Mouse (Mus musculus) CH12.LX (cell line): ENCODE results near the gene Adam1b.
"Not testable (repeated sequence)": the region's sequence is repeated elsewhere in the genome, so short reads cannot be mapped to it uniquely, and the experiment has no call there.

Source experiments
- CTCF ChIP-seq, 2 experiments: IDR thresholded peaks in 1 of 2; conservative IDR thresholded peaks in 1 of 2; 2 replicates each; pipeline ENCODE4 v1.5.1; 2011 to 2012; ENCODE audit warnings: low read depth in 2 of 2, low read length in 2 of 2, improper control_type of control experiment in 1 of 2, inconsistent platforms in 1 of 2, mild to moderate bottlenecking in 1 of 2, moderate library complexity in 1 of 2
- HCFC1 ChIP-seq: IDR thresholded peaks from 2 replicates; pipeline ENCODE4 v1.6.1; 2012; ENCODE audit warnings: low read depth, mild to moderate bottlenecking, inconsistent platforms, low read length, improper control_type of control experiment
- MYC ChIP-seq: IDR thresholded peaks from 2 replicates; pipeline ENCODE4 v1.6.1; 2011; ENCODE audit warnings: low read depth, mild to moderate bottlenecking, improper control_type of control experiment, low read length
- POLR2AphosphoS2 ChIP-seq: IDR thresholded peaks from 2 replicates; pipeline ENCODE4 v1.6.1; 2011; ENCODE audit warnings: low read depth, low read length, improper control_type of control experiment
- RCOR1 ChIP-seq: conservative IDR thresholded peaks from 2 replicates; pipeline ENCODE4 v1.6.1; 2012; ENCODE audit warnings: low read depth, mild to moderate bottlenecking, inconsistent platforms, low read length, improper control_type of control experiment
- USF1 ChIP-seq: IDR thresholded peaks from 2 replicates; pipeline ENCODE4 v1.6.1; 2014; ENCODE audit warnings: low read depth, mild to moderate bottlenecking, inconsistent platforms, low read length, improper control_type of control experiment
- USF2 ChIP-seq: conservative IDR thresholded peaks from 2 replicates; pipeline ENCODE4 v1.6.1; 2011; ENCODE audit warnings: low read depth, low read length, improper control_type of control experiment
- ZMIZ1 ChIP-seq: IDR thresholded peaks from 2 replicates; pipeline ENCODE4 v1.6.1; 2012; ENCODE audit warnings: low read depth, mild to moderate bottlenecking, inconsistent platforms, low read length, improper control_type of control experiment
- ZNF384 ChIP-seq: IDR thresholded peaks from 2 replicates; pipeline ENCODE4 v1.6.1; 2012; ENCODE audit warnings: low read depth, low read length, improper control_type of control experiment, inconsistent platforms

GRCm38 (mm10) chr5:121519758-121520157, 16.5 kb upstream of the Adam1b start:
- not testable (repeated sequence) for TF ChIP-seq CTCF (conservative IDR thresholded peaks at IDR 0.05 in 1 of 2, IDR thresholded peaks at IDR 0.05 in 1 of 2; ENCODE audit: low read depth in 2 of 2, low read length in 2 of 2); USF1; HCFC1; USF2; MYC; POLR2AphosphoS2; ZMIZ1; ZNF384; RCOR1
